Mouse (Mus musculus): ENCODE data around the gene Cdc5l.

DNA sequence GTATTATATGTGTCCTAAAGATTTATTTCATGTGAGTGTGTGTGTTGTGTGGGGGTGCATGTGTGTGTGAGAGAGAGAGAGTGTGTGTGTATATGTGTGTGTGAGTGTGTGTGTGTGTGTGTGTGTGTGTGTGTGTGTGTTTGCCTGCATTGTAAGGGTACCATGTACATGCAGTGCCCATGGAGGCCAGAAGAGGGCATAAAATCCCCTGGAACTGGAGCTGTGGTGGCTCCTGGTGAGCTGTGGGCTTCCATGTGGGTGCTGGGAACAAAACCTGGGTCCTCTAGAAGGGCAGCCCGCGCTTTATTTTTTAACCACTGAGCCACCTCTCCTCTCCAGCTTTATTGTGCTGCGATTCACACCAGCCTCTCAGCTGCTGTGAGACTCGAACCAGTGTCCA lies 29.0 kb upstream of the Cdc5l start:
- TF ChIP-seq EP300 (IDR thresholded peaks at IDR 0.05; ENCODE audit: low read depth) = no peak
- TF ChIP-seq CTCF (IDR thresholded peaks at IDR 0.05; ENCODE audit: low read depth) = no peak
